Mouse (Mus musculus) cerebellum, adult 2 months (tissue): ENCODE measurements at regions not wholly inside any gene's neighbourhood (a gene's known extent, or its start where the extent isn't known, plus 50 kb on each side); places are given as distances from the start of the nearest gene placed in this dataset.

ENCODE experiments used
- DNase-seq, 2 experiments: peaks; one replicate each; pipeline ENCODE4 v3.0.0; 2021
- H3K27ac ChIP-seq: fragments of 200-500 bp; 2 replicates; pipeline ENCODE4 v1.5.1; 2012; ENCODE audit warnings: low read length, control low read depth, inconsistent platforms; ENCODE audit not compliant: insufficient read depth
- H3K27me3 ChIP-seq: fragments of 200-500 bp; 2 replicates; pipeline ENCODE4 v1.6.1; 2012; ENCODE audit warnings: inconsistent platforms, mild to moderate bottlenecking, low read length, moderate library complexity; ENCODE audit not compliant: control insufficient read depth, insufficient read depth
- H3K4me1 ChIP-seq: fragments of 200-500 bp; 2 replicates; pipeline ENCODE4 v1.6.1; 2011; ENCODE audit warnings: low read length; ENCODE audit not compliant: control insufficient read depth, insufficient read depth
- H3K4me3 ChIP-seq: fragments of 200-500 bp; replicated peaks from 2 replicates; pipeline ENCODE3; 2011; ENCODE audit warnings: mild to moderate bottlenecking, low read depth, low read length, control low read depth; ENCODE audit not compliant: insufficient read depth
- CTCF ChIP-seq: fragments of 200-500 bp; IDR thresholded peaks from 2 replicates; pipeline ENCODE4 v1.5.1; 2011; ENCODE audit warnings: low read depth, mild to moderate bottlenecking, control low read depth, low read length, moderate library complexity, borderline replicate concordance; ENCODE audit not compliant: insufficient read depth
- POLR2A ChIP-seq: fragments of 200-500 bp; IDR thresholded peaks from 2 replicates; pipeline ENCODE4 v1.6.1; 2011; ENCODE audit warnings: low read length, control low read depth, borderline replicate concordance; ENCODE audit not compliant: insufficient read depth
- WGBS: fragments of 180-500 bp; shearing (Covaris S2); methylation state at CpG from one replicate; pipeline ENCODE4 v1.1.7; 2018; 5-methylcytosine and 5-hydroxymethylcytosine counted together

GRCm38 (mm10) chr6:117567691-117568090 lies 273.3 kb upstream of the Zfp637 start:
- TF ChIP-seq CTCF (no peak), POLR2A (no peak)
- Histone ChIP-seq H3K27me3 (no peaks in the 10 kb centered on the region), H3K4me3 (no peak overlapping the region), H3K4me1 (no peaks in the 10 kb centered on the region), H3K27ac (no peak overlapping the region)
- DNase-seq, result no peak
- WGBS, result 92% methylated on average over 5 of the region's 5 CpGs

DNA sequence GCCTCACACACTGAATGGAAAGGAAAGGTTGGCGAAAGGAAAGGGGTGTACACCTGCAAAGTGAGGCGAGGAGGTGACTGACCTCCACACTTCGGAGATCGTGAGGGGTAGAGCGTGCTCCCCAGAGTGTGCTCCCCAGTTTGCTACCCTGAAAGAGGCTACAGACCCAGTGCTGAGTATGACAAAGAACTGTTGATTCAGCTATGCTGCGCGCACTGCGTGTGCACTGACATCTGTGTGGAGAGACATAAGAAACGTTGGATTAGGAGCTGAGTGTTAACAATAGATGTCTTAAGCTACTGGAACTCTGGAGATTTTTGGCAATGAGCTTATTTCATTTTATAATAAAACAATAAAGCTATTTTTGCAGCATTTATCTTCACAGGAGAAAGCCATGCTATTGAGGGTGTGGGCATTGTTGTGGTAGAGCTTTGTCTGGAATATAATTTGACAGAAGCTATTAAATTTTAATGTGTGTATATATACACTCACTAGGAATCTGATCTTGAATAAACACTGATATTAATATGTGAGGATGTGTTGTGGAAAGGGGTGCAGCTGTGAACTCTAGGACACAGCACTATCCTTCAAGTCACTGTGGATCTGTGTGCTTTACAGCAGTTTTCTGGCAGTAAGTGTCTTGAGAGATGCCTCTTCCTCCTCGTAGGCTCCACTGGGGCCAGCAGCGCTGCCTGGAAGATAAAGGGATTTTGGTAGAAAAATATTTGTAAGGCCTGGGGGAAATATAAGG lies 271.2 kb upstream of the Zfp637 start:
- no peaks in the 10 kb centered on the region for H3K27me3 ChIP-seq
- H3K27ac ChIP-seq, result no peak overlapping the region
- TF ChIP-seq POLR2A, result no peak
- TF ChIP-seq CTCF, result no peak
- WGBS, result 76% methylated on average over 11 of the region's 11 CpGs
- H3K4me3 ChIP-seq, result no peak overlapping the region
- H3K4me1 ChIP-seq, result no peaks in the 10 kb centered on the region
- no peak for DNase-seq

DNA sequence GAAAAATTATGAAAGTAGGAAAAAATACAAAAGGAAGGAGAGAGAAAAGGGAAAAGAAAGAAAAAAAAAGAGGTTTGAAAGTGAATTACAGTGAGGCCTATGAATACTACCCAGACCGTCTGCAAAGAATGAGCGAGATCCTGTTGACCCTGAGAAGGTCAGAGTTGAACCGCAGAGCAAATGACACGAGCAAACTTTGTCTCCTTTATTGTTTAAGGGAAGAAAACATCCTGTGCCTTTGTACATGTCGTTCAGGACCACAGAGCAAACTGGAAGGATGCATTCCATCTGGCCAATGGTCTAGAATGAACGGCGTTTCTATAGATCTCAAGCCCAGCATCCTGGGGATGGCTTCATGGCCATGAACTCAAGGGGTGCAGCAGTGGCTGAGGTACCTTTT lies 270.6 kb upstream of the Zfp637 start:
- Histone ChIP-seq H3K27ac (no peak overlapping the region), H3K27me3 (no peaks in the 10 kb centered on the region), H3K4me1 (no peaks in the 10 kb centered on the region), H3K4me3 (no peak overlapping the region)
- DNase-seq, result no peak
- 69% methylated on average over 7 of the region's 7 CpGs for WGBS
- TF ChIP-seq CTCF (no peak), POLR2A (no peak)

DNA sequence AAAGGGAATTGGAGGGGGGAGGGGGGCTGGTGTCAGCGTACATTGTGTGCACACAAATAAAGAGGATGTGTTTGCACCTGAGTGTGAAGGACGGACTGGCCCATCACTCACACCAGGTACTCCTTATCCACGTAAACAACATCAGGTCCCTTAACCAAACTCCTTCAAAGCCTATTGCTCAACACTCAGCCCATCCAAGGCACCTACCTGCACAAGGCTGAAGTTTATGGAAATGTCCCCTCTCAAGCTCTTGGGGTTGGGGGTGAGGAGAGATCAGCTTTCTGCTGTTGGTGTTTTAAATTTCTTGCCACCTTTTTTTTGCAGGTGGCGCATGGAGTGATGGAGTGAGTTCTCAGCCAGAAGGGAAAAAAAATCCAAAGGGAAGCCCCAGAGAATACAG lies 270.2 kb upstream of the Zfp637 start:
- no peaks in the 10 kb centered on the region for H3K27me3 ChIP-seq
- no peak overlapping the region for H3K4me3 ChIP-seq
- no peak for TF ChIP-seq POLR2A
- TF ChIP-seq CTCF, result no peak
- 94% methylated on average over 4 of the region's 4 CpGs for WGBS
- DNase-seq, result no peak
- no peak overlapping the region for H3K27ac ChIP-seq
- H3K4me1 ChIP-seq, result no peaks in the 10 kb centered on the region

DNA sequence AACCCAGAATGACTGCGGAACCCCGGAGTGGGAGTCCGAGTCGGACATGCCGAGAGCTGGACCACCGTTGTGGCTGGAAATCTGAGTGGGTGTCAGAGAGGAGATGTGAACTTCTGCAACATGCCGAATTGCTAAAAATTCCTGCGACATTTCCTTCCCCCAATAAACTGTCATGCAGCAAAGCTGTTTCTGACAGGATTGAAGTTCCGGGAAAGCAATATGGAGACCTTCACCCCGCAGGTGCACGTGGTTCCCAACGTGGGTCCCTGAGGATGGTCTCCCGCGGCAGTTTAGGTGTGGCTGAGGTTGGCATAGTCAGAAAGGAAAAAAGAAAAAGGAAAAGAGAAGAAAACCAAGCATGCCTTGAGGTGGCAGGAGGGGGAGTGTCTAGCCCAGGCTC lies 269.0 kb upstream of the Zfp637 start:
- Histone ChIP-seq H3K27ac (no peak overlapping the region), H3K4me1 (no peaks in the 10 kb centered on the region), H3K4me3 (no peak overlapping the region), H3K27me3 (no peaks in the 10 kb centered on the region)
- TF ChIP-seq CTCF (no peak), POLR2A (no peak)
- 83% methylated on average over 14 of the region's 14 CpGs for WGBS
- no peak for DNase-seq

- no peak for DNase-seq
- Histone ChIP-seq H3K27me3 (no peaks in the 10 kb centered on the region), H3K4me3 (no peak overlapping the region), H3K27ac (no peak overlapping the region), H3K4me1 (no peaks in the 10 kb centered on the region)
- WGBS, result 95% methylated on average over 8 of the region's 8 CpGs
- TF ChIP-seq CTCF (no peak), POLR2A (no peak)
Observed at GRCm38 (mm10) chr6:117573371-117573770, 267.6 kb upstream of the Zfp637 start.

DNA sequence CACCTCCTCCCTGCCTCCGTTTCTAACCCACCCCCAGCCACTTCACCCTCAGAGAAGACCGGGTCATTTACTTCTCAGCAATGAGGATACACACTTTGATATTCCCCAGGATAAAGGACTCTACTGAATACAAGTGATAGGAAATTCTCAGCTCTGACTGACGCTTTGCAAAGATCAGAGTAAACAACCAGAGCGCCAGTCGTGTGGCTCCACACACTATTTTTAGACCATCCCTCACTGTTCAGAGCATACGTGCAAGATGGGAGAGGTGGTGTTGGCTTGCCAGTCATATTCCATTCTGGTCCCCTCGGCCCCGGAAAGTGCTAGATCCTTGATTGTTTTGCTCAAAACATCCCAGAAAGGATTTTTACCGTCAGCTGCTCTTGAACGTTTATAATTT lies 266.8 kb upstream of the Zfp637 start:
- Histone ChIP-seq H3K27me3 (no peaks in the 10 kb centered on the region), H3K27ac (no peak overlapping the region), H3K4me3 (no peak overlapping the region), H3K4me1 (no peaks in the 10 kb centered on the region)
- TF ChIP-seq POLR2A (no peak), CTCF (no peak)
- DNase-seq, result no peak
- WGBS, result 72% methylated on average over 10 of the region's 10 CpGs

GRCm38 (mm10) chr6:117575057-117575456 lies 265.9 kb upstream of the Zfp637 start:
- no peak for DNase-seq
- no peaks in the 10 kb centered on the region for H3K27me3 ChIP-seq
- no peaks in the 10 kb centered on the region for H3K4me1 ChIP-seq
- TF ChIP-seq CTCF (no peak), POLR2A (no peak)
- H3K27ac ChIP-seq, result no peak overlapping the region
- WGBS, result 42% methylated on average over 5 of the region's 5 CpGs
- H3K4me3 ChIP-seq, result no peak overlapping the region

GRCm38 (mm10) chr6:117576021-117576420 lies 265.0 kb upstream of the Zfp637 start:
- Histone ChIP-seq H3K4me3 (no peak overlapping the region), H3K27ac (no peak overlapping the region), H3K4me1 (no peaks in the 10 kb centered on the region), H3K27me3 (no peaks in the 10 kb centered on the region)
- 92% methylated on average over 9 of the region's 9 CpGs for WGBS
- no peak for DNase-seq
- TF ChIP-seq CTCF, result no peak
- TF ChIP-seq POLR2A, result no peak
